Mouse (Mus musculus) pancreas, adult 10 weeks (tissue): ENCODE data around the gene Trp53bp1. TPM values are rescaled to one million over a fixed set of nuclear protein-coding genes. Genes with fewer than 3 reads are reported as not detected.

Experiments used
- polyA plus RNA-seq: library from polyadenylated mRNA; stranded (reverse); fragments of 350-450 nt; fragmentation: Illumina TruSeq; extraction: RNeasy Lipid Tissue Mini Kit (QIAGEN cat#74804); gene quantifications from one replicate; pipeline ENCODE4 v1.2.3, GENCODE M21; 2015; ENCODE audit warnings: low read depth, low replicate concordance; ENCODE audit not compliant: insufficient read depth

Gene Trp53bp1
- polyA plus RNA-seq = 18.3 TPM

GRCm38 (mm10) chr2:121271236-121271927, at the start of gene Trp53bp1:
TSS of gene Trp53bp1 (minus strand) at chr2:121271407.

GRCm38 (mm10) chr2:121288901-121289729, 17.9 kb upstream of the Trp53bp1 start, which contains the start of gene Map1a:
TSS of gene Map1a (plus strand) at chr2:121289600.

DNA sequence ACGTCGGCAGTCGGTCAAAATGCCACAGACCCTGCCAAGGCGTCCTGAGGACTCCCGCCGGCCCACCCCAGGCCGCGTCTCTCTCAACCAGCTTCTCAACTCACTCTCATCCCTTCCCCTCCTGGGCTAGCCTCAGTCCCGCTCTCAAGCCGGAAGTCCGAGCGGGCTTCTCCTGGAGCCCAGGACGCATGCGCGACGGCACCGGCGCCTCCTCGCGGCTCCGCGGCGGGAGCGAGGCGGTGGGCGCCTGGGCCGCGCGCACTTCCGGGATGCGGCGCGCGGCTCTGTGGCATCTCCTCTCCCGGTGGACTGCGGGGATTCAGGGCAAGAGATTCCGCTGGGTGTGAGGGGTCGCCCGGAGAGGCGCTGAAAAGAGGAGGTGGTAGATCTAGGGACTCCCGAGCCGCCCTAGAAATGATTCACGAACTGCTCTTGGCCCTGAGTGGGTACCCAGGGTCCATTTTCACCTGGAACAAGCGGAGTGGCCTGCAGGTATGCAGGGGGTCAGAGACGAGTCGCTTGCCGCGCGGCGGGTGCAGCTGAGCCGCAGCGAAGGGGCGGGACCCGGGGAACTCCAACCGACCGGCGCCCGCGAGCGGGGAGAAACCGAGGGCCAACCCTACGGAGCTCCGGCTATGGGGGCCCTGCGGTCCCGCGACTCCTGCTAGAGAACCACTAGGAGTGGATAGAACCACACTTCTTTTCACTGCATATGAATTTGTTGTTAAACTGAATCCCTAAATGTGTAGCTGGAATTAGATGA, 100.0 kb downstream of the Trp53bp1 start, which contains the start of gene Zscan29:
TSS of gene Zscan29 (minus strand) at position 146 of the 763 bp plus-strand sequence.

DNA sequence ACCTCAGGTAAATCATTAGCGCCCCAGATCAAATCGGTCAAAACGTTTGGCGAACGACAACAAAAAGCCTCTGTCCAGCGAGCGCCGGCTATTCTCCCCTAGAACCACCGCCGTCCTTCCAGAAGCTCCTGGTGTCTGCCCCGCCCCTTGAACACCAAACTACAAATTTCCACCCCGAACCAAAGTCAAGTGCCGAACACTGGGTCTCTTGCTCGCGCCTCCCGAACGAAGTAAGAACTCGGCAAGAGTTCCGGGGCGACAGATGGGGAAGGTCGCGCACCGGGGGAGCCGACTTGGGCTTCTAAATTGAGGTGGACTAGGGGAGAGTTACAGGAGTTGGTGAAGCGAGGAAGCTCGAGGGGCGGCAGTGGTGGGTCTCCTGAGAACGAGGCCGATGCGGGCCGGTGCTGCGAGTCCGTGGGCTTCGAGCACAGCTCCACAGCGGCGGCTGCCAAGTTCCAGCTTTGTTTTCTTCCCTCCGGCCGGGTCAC, 100.7 kb downstream of the Trp53bp1 start, which contains the start of gene Tubgcp4:
TSS of gene Tubgcp4 (plus strand) at position 174 of the 491 bp plus-strand sequence.

Other genes with a start within 250 kb of the Trp53bp1 start
- not detected for gene Epb42, start 234.3 kb downstream of the Trp53bp1 start, polyA plus RNA-seq
- not detected for gene Tgm5, start 185.6 kb downstream of the Trp53bp1 start, polyA plus RNA-seq
- gene Tgm7, start 161.6 kb downstream of the Trp53bp1 start, polyA plus RNA-seq = not detected
- gene Adal, start 131.0 kb downstream of the Trp53bp1 start, polyA plus RNA-seq = 4.0 TPM
- 2.0 TPM for gene Lcmt2, start 130.8 kb downstream of the Trp53bp1 start, polyA plus RNA-seq
- gene Tubgcp4, start 100.8 kb downstream of the Trp53bp1 start, polyA plus RNA-seq = 8.5 TPM
- gene Zscan29, start 100.3 kb downstream of the Trp53bp1 start, polyA plus RNA-seq = 4.1 TPM
- gene Map1a, start 18.2 kb upstream of the Trp53bp1 start, polyA plus RNA-seq = 3.7 TPM
- 6.6 TPM for gene Ppip5k1, start 84.0 kb upstream of the Trp53bp1 start, polyA plus RNA-seq
- gene Ckmt1, start 86.3 kb upstream of the Trp53bp1 start, polyA plus RNA-seq = 9.1 TPM
- not detected for gene Strc, start 115.8 kb upstream of the Trp53bp1 start, polyA plus RNA-seq
- 94.6 TPM for gene Pdia3, start 142.4 kb upstream of the Trp53bp1 start, polyA plus RNA-seq
- gene Catsper2, start 142.4 kb upstream of the Trp53bp1 start, polyA plus RNA-seq = 1.4 TPM
- gene Ell3, start 172.9 kb upstream of the Trp53bp1 start, polyA plus RNA-seq = not detected
- gene Serf2, start 177.8 kb upstream of the Trp53bp1 start, polyA plus RNA-seq = 99.5 TPM
- gene Hypk, start 181.9 kb upstream of the Trp53bp1 start, polyA plus RNA-seq = 26.5 TPM
- not detected for gene Serinc4, start 185.4 kb upstream of the Trp53bp1 start, polyA plus RNA-seq
- gene Mfap1b, start 202.7 kb upstream of the Trp53bp1 start, polyA plus RNA-seq = 7.2 TPM
- gene Mfap1a, start 235.3 kb upstream of the Trp53bp1 start, polyA plus RNA-seq = 8.4 TPM
- gene Wdr76, start 235.3 kb upstream of the Trp53bp1 start, polyA plus RNA-seq = 1.3 TPM